Mouse (Mus musculus) C2C12 (cell line): Measurements from ENCODE around the gene Nnat.

Experiments
- CEBPB ChIP-seq: IDR thresholded peaks from one replicate; pipeline ENCODE4 v1.6.1; 2011; ENCODE audit warnings: low read depth, mild to moderate bottlenecking, control low read depth, moderate library complexity
- CTCF ChIP-seq: IDR thresholded peaks from one replicate; pipeline ENCODE4 v1.5.1; 2011; ENCODE audit not compliant: control insufficient read depth, insufficient read depth, insufficient read length
- MAX ChIP-seq: IDR thresholded peaks from one replicate; pipeline ENCODE4 v1.6.1; 2011; ENCODE audit warnings: mild to moderate bottlenecking, control low read depth
- MYOD1 ChIP-seq: IDR thresholded peaks from one replicate; pipeline ENCODE4 v1.6.1; 2011; ENCODE audit warnings: low read depth; ENCODE audit not compliant: control insufficient read depth, insufficient read length
- MYOG ChIP-seq: IDR thresholded peaks from one replicate; pipeline ENCODE4 v1.6.1; 2011; ENCODE audit not compliant: control insufficient read depth, insufficient read length; ENCODE audit errors: extremely low read depth
- USF1 ChIP-seq: IDR thresholded peaks from one replicate; pipeline ENCODE4 v1.6.1; 2011; ENCODE audit warnings: low read depth, mild to moderate bottlenecking, control low read depth, moderate library complexity

DNA sequence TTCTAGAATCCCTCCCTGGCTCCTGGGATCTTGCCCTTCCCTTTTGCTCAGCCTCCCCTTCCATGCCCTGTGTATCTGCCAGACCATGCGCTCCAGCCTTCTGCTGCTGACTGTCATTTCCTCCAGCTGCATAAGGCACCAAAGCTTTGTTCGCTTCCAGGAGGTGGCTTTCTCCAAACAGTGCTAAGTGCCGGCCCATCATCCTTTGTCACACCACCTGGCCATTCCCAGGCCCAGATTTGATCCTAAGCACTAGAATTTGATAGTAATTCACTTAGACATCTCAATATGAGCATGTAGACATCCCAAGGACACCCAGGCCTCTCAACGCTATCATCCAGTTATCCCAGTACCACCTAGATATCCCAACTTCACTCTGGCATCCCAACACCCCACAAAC lies 25.7 kb upstream of the Nnat start:
- TF ChIP-seq CTCF (no peak), CEBPB (no peak), MYOG (no peak), USF1 (no peak), MAX (no peak), MYOD1 (no peak)
